In genomic region chr2:68457455-68458032, GRCm38 (mm10) we compare ENCODE assay signal across 15 mouse cellular contexts.
"Had no signal": no experiment of that assay in that cellular context is flagged by ENCODE, and none has a peak within 500 bp of the region (broad histone marks: within the 10 kb centered on the region; RNA-seq: fewer than 3 reads in every experiment).

No protein-coding gene starts in this region.

- H3K36me3 ChIP-seq: liver, embryonic 15.5 days had no signal

- H3K27me3 ChIP-seq: liver, embryonic 15.5 days; midbrain, embryonic 13.5 days; neural tube, embryonic 15.5 days had no signal

- H3K4me3 ChIP-seq: left cerebral cortex, adult 2 months; limb, embryonic 10.5 days; liver, embryonic 15.5 days; midbrain, embryonic 13.5 days; neural tube, embryonic 15.5 days had no signal

- H3K4me2 ChIP-seq: liver, embryonic 11.5 days; liver, embryonic 15.5 days; midbrain, embryonic 13.5 days; neural tube, embryonic 15.5 days had no signal

- H3K4me1 ChIP-seq: limb, embryonic 10.5 days; liver, embryonic 15.5 days; midbrain, embryonic 13.5 days; neural tube, embryonic 15.5 days had no signal

- H3K27ac ChIP-seq: kidney, postnatal 0 days; left cerebral cortex, adult 2 months; limb, embryonic 10.5 days; liver, embryonic 15.5 days; midbrain, embryonic 13.5 days; neural tube, embryonic 15.5 days had no signal

- DNase-seq: kidney, postnatal 4 days; lung, adult 2 months; lung, postnatal 36 days; right cerebral cortex, adult 18-20 months; right cerebral cortex, postnatal 25 days; thymus, adult 18-20 months; thymus, postnatal 14 days had no signal

- H3K9ac ChIP-seq: liver, embryonic 15.5 days; midbrain, embryonic 13.5 days; neural tube, embryonic 15.5 days had no signal

- ATAC-seq: lung, postnatal 0 days; midbrain, embryonic 13.5 days had no signal

- H3K9me3 ChIP-seq: limb, embryonic 10.5 days; liver, embryonic 15.5 days; midbrain, embryonic 13.5 days; neural tube, embryonic 15.5 days had no signal
